Mouse (Mus musculus) macrophage (primary cell): Measurements from ENCODE around the gene Lcmt1. TPM values are rescaled to one million over a fixed set of nuclear protein-coding genes. Genes with fewer than 3 reads are reported as not detected.
A peak's percentile ranks its signal among the peaks of the same experiment; 100 is the strongest.

Experiments used
- H3K27ac ChIP-seq: fragments of 350-480 bp; formaldehyde crosslinking; 2 replicates; pipeline ENCODE4 v1.9.0; 2021
- H3K36me3 ChIP-seq: fragments of 350-480 bp; formaldehyde crosslinking; 2 replicates; pipeline ENCODE4 v1.9.0; 2021; ENCODE audit errors: inconsistent target
- H3K4me3 ChIP-seq: fragments of 350-480 bp; formaldehyde crosslinking; 2 replicates; pipeline ENCODE4 v1.9.0; 2021; ENCODE audit errors: inconsistent target
- H3K79me2 ChIP-seq: fragments of 350-480 bp; formaldehyde crosslinking; 2 replicates; pipeline ENCODE4 v1.9.0; 2021; ENCODE audit errors: inconsistent target
- WGBS: methylation state at CpG from one replicate; pipeline ENCODE4 v1.1.7; 2026; ENCODE audit warnings: inconsistent platforms; ENCODE audit not compliant: missing documents; 5-methylcytosine and 5-hydroxymethylcytosine counted together
- polyA plus RNA-seq: library from polyadenylated mRNA; stranded (reverse); fragments of 250-400 nt; gene quantifications from 3 replicates; pipeline ENCODE4 v1.2.4, GENCODE M21; 2018; ENCODE audit warnings: inconsistent platforms

Lcmt1 gene
- polyA plus RNA-seq, 1 experiment from 2014 or later: 14.4 TPM

DNA sequence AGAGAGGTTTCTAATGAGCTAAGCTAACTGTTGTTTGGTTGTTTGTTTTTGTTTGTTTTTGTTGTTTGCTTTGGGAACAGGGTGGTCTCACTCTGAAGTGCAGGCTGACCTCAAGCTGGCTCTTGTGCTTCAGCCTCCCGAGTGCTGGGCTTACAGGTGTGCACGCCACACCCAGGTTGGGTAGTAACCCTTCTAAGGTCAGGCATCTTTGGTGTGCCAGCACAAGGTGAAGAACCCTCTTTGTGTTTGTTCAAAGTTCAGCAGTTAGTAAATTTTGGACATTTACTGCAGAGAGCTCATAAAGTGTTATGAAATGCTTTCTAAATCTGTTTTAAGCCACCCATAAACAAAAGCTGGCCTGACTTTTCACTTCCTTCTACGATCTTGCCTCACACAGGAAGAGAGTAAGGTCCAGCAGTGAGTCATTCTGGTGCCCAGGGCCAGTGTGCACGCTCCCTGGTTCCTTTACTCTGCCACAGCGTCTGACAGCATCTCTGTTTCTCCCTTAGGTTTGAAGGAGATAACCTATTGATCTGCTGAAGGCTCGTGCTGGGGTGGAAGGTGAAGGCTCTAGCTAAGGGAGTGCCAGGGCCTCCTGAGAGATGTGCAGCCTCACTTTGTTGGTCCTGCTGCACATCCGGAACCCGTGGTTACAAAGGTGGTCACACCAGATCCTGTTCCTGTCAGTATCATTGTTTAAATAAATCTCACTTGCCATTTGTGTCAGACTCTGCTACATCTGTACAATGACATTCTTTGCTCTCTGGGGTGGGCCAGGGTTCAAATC is 60.2 kb downstream of the Lcmt1 start:
- no peaks in the 10 kb centered on the region for H3K79me2 ChIP-seq
- H3K27ac ChIP-seq: peak overlapping the region; percentile 84
- H3K4me3 ChIP-seq: no peak overlapping the region
- H3K36me3 ChIP-seq: no peaks in the 10 kb centered on the region
- WGBS: 19% methylated on average over 8 of the region's 8 CpGs

DNA sequence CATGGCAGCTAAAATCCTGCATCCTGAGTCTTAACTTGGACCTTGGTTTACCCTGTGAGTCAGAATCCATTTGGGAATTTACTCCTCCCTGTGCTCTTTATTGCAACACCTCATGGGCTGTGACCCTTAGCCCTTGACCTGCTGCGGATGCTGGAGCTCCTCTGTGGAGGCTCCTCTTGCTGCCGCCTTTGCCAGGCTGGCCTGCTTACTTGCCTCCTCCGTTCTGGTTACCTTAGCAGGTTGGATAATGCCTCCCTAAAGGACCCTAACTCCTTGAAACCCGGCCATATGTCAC is 60.8 kb downstream of the Lcmt1 start:
- Histone ChIP-seq H3K27ac (peak overlapping the region; percentile 84), H3K36me3 (no peaks in the 10 kb centered on the region), H3K4me3 (no peak overlapping the region), H3K79me2 (no peaks in the 10 kb centered on the region)
- WGBS: 77% methylated on average over 4 of the region's 4 CpGs

DNA sequence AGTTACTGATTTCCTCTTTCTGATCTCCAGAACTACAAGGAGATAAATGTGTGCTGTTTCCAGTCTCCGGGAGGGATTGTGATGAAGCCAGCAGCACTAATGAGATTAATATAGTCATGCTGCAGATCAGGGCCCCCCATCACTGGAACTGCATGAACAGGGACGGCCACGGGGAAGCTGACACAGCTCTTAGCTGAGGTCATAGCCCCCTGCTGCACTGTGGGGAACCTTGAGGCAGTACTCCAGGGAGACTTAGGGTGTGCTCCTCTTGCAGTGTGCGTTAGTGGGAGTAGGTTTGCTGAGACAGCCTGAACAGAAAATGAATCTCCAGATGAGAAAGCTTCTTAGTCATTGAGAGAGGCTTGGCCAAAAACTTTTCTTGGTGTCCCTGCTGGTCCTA is 61.6 kb downstream of the Lcmt1 start:
- WGBS: 68% methylated on average over 4 of the region's 4 CpGs

DNA sequence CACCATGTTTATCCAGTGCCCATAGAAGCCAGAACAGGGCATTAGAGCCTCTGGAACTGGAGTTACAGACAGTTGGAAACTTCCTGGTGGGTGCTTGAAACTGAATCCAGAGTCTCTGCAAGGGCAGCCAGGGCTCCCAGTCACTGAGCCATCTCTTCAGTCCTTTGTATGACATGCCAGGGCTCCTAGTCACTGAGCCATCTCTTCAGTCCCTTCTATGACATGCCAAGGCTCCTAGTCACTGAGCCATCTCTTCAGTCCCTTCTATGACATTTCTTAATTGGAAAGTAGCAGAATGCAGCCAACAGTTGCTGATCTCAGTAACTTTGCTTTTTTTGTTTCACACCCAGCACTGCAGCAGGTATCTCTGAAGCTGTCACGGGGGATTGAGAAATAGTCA is 72.5 kb downstream of the Lcmt1 start:
- 42% methylated on average over 1 of the region's 1 CpGs for WGBS
- Histone ChIP-seq H3K4me3 (no peak overlapping the region), H3K79me2 (no peaks in the 10 kb centered on the region), H3K36me3 (no peaks in the 10 kb centered on the region), H3K27ac (no peak overlapping the region)

More for the DNA sequence above, 61.6 kb downstream of the Lcmt1 start:
- Histone ChIP-seq H3K79me2 (no peaks in the 10 kb centered on the region), H3K27ac (peak overlapping the region; percentile 84), H3K4me3 (no peak overlapping the region), H3K36me3 (no peaks in the 10 kb centered on the region)

DNA sequence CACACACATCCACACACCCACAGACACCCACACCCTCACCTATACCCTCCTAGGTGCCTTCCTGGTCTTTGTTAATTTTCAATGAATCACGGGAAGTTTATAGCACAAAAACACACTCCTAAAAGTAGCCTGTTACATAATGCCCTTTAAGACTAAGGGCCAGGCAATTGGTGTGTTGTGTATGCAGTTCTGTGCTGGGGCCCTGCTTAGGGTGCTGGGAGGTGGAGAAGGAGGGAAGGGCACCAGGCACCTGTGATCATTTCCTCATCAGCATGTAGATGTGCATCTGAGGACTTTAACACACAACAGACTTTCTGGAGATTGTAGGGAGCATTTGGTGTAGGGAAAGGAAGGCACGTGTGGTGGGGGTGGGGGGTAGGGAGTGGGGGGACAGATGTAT is 79.2 kb downstream of the Lcmt1 start:
- Histone ChIP-seq H3K4me3 (no peak overlapping the region), H3K79me2 (no peaks in the 10 kb centered on the region), H3K27ac (no peak overlapping the region), H3K36me3 (no peaks in the 10 kb centered on the region)
- WGBS: 80% methylated on average over 2 of the region's 2 CpGs

DNA sequence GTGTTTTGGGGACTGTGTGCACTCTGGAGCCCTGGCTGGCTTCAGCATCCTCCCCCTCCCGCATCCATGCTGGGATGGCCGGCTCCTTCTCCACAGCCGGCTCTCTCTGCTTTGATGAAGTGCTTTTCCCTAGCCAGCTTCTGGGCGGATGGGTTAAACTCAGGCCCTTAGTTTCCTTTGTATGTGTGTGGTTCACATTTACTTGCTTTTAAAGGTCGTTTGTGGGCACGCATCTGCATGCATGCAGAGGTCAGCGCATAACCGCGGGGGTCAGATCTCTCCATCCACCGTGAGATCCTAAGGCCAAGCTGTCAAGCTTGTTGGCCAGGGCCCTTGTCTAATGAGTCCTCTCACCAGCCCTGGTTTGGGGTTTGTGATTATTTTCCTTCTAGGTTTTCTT is 80.1 kb downstream of the Lcmt1 start:
- Histone ChIP-seq H3K4me3 (no peak overlapping the region), H3K36me3 (no peaks in the 10 kb centered on the region), H3K27ac (no peak overlapping the region), H3K79me2 (no peaks in the 10 kb centered on the region)
- WGBS: 83% methylated on average over 10 of the region's 10 CpGs

DNA sequence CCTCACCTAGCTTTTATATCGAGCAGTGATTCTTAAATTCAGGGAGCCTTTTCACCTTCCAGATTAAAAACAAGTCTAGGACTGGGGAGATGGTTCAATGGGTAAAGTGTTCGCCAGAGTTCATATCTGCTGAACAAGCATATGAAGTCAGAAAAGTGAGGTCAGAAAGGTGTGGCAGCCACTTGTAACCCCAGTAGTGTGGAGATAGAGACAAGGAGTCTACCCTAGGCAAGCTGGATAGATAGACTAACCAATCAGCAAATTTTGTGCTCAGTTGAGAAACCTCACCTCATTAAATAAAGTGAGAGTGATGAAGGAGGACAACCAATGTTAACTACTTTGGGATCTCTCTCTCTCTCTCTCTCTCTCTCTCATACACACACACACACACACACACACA is 80.9 kb downstream of the Lcmt1 start:
- Histone ChIP-seq H3K27ac (no peak overlapping the region), H3K4me3 (no peak overlapping the region), H3K36me3 (no peaks in the 10 kb centered on the region), H3K79me2 (no peaks in the 10 kb centered on the region)
- 100% methylated on average over 2 of the region's 2 CpGs for WGBS

DNA sequence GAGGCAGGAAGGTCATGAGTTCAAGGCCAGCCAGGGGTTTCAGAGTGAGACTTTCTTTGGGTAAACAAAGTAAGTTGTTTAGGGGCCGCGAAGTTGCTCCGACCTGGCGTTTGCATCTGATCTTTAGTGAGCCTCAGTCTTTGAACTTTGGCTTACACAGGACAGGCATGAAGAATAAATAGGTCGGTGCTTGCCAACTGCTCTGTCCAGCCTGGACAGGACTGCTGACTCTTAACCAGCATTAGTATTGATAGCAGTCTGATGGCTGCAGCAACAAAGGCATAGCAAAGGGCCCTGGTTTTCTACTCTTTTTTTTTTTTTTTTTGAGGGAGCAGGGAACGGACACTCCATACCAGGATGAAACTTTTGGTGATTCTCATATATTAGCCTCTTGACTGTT is 83.0 kb downstream of the Lcmt1 start:
- no peaks in the 10 kb centered on the region for H3K79me2 ChIP-seq
- H3K27ac ChIP-seq: no peak overlapping the region
- no peaks in the 10 kb centered on the region for H3K36me3 ChIP-seq
- H3K4me3 ChIP-seq: no peak overlapping the region
- 93% methylated on average over 6 of the region's 6 CpGs for WGBS

DNA sequence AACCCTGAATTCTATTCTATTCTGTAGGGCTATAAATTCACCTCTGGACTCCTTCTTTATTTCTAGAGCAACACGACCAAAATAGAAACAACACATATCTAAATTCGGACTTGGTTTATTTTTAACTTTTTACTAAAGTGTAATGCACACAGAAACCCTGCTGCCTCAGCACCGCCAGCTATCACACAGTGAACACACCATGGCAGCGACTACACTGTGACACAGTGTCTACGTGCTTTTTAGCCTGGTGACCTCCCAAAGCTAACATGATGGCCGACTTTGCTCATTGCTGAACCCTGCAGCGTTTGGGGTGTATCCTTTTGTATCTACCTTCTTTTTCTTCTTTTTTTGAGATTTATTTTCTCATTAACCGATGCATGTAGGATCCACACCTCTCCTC is 83.5 kb downstream of the Lcmt1 start:
- Histone ChIP-seq H3K4me3 (no peak overlapping the region), H3K36me3 (no peaks in the 10 kb centered on the region), H3K27ac (no peak overlapping the region), H3K79me2 (no peaks in the 10 kb centered on the region)
- 86% methylated on average over 8 of the region's 8 CpGs for WGBS

DNA sequence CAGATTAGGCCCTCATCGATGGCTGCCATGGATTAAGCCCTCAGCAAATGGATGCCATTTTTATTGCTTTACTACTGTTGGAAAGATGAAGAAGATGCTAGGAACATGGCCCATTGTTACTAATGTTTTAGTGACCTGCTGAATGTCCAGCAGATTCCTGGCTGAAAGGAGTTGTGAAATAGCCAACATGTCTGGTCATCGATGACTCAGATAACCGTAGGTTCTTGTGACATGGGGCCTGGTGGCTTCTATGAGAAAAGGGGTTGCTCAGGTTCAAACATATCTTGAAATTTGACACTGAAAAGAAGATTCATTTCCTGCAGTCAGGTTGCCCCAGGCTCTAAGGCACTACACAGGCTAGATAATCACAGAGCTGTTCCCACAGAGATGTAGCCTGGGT is 85.5 kb downstream of the Lcmt1 start:
- H3K36me3 ChIP-seq: no peaks in the 10 kb centered on the region
- 65% methylated on average over 3 of the region's 3 CpGs for WGBS
- no peak overlapping the region for H3K4me3 ChIP-seq
- no peak overlapping the region for H3K27ac ChIP-seq
- H3K79me2 ChIP-seq: no peaks in the 10 kb centered on the region

DNA sequence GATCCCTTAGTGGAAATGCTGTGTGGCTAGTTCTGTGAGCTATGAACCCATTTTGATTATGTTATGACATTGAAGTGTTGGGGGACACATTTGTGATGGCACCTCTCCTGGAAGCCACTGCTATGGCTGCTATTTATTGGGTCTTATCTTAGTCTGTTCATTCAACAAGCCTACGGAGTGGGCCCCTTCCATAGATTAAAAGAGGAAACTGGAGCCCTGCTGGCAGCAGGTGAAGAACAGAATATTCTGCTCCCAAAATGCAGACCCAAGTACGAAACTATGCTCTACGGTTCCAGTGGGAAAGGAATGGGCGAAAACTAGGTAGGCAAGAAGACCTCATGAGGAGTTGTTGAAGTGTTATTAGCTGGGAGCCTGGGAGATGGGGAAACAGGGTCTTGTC is 88.7 kb downstream of the Lcmt1 start:
- Histone ChIP-seq H3K4me3 (no peak overlapping the region), H3K27ac (no peak overlapping the region), H3K79me2 (no peaks in the 10 kb centered on the region), H3K36me3 (no peaks in the 10 kb centered on the region)
- 96% methylated on average over 4 of the region's 4 CpGs for WGBS

DNA sequence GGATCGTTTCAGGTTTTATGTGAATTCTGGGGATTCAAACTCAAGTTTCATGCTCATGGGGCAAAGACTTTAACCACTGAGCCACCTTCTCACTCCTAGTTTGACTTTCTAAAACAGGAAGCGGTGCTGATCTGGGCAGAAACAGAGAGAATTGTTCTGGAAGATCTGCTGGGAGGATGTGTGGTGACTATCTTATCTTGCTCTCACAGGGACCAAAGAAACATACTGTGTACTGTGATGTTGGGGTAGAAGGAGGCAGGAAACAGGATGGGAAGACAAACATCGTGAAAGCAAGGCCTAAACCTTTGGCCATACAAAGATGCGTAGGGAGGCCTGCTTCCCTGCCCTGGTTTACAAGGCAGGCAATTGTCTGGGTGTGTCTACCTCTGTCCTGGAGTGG is 89.7 kb downstream of the Lcmt1 start:
- Histone ChIP-seq H3K36me3 (no peaks in the 10 kb centered on the region), H3K4me3 (no peak overlapping the region), H3K79me2 (no peaks in the 10 kb centered on the region), H3K27ac (no peak overlapping the region)
- WGBS: 66% methylated on average over 4 of the region's 4 CpGs

DNA sequence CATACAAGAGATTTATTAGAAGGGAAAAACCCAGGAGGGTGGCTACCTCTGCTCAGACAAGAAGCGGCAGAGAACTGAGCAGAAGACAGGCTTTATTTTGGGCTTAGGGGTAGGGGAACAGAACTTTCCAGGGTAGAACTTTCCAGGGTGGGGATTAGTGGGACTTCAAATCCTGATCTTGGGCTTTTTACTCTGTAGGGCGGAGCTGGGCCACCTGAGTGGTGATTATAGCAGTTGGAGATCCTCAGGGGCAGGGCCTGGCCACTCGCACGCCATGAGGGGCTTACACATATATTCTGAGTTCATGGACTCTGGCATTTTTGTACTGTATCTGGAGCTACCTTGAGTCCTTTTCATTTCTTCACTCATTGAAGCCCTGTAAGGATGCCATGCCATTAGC is 91.7 kb downstream of the Lcmt1 start:
- H3K36me3 ChIP-seq: no peaks in the 10 kb centered on the region
- WGBS: 98% methylated on average over 4 of the region's 4 CpGs
- no peak overlapping the region for H3K4me3 ChIP-seq
- no peak overlapping the region for H3K27ac ChIP-seq
- no peaks in the 10 kb centered on the region for H3K79me2 ChIP-seq

DNA sequence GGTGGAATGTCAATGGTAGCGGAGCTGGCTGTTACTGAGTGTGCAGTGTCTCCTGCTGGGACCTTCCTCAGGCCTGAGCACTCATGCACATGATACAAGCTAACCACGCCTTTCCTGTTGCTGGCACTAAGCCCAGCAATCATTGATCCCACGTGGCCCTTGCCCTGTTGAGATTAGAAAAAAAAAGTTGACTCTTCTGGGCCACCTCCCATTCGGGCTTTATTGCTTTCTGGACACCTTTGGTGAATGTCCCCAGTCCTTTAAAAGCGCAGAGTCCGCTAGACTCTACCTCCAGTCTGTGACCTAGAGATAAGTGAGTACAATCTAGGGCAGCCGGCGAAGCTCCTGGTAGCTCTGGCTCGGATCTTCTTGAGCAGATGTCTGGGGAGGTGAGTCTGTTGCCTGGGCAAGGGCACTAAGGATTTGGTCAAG is 92.5 kb downstream of the Lcmt1 start, which contains the start of gene Aqp8:
TSS of gene Aqp8 (plus strand) at position 222 of the 432 bp plus-strand sequence.
- WGBS: 69% methylated on average over 9 of the region's 9 CpGs
- Histone ChIP-seq H3K4me3 (no peak within 1 kb of the TSS), H3K79me2 (no peaks in the 10 kb centered on the region), H3K27ac (no peak within 1 kb of the TSS), H3K36me3 (no peaks in the 10 kb centered on the region)

DNA sequence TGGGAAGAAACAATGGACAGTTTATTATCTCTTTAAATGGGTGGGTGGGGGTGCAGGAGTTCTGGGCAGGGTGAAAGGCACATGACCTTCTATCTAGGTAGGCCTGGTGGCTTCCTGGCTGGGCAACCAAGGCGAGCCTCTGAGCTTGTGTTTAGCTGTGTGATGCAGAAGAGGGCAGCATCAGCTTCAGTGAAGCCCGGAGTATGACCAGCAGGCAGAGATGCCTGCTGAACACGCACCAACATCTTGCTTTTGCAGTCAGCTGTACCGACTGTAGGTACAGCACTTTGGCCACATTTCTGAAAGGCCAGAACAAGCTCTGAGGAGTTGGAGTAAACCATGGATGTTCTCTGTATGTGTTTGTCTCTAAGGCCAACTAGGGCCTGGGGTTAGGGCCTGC is 94.0 kb downstream of the Lcmt1 start:
- no peak overlapping the region for H3K27ac ChIP-seq
- H3K36me3 ChIP-seq: no peaks in the 10 kb centered on the region
- no peaks in the 10 kb centered on the region for H3K79me2 ChIP-seq
- WGBS: 85% methylated on average over 4 of the region's 4 CpGs
- H3K4me3 ChIP-seq: no peak overlapping the region
